Mouse (Mus musculus): ENCODE measurements around the gene Tex9.

- TF ChIP-seq CTCF (IDR thresholded peaks at IDR 0.05; ENCODE audit: extremely low read depth, insufficient read depth, low read length) (no peak), POLR2A (IDR thresholded peaks at IDR 0.05; ENCODE audit: extremely low read depth, insufficient read depth, low read length) (no peak)
Measured at GRCm38 (mm10) chr9:72497171-72497570, 5.2 kb upstream of the Tex9 start.
